Mouse (Mus musculus) urinary bladder, postnatal 36 days (tissue): ENCODE results near the gene Sdf2l1.
"Not testable (repeated sequence)": the region's sequence is repeated elsewhere in the genome, so short reads cannot be mapped to it uniquely, and the experiment has no call there.

ENCODE experiments used
- DNase-seq, 2 experiments: peaks; one replicate each; pipeline ENCODE4 v3.0.0; 2022; ENCODE audit warnings: low spot score in 2 of 2, mixed read lengths in 1 of 2

Sdf2l1 gene

DNA sequence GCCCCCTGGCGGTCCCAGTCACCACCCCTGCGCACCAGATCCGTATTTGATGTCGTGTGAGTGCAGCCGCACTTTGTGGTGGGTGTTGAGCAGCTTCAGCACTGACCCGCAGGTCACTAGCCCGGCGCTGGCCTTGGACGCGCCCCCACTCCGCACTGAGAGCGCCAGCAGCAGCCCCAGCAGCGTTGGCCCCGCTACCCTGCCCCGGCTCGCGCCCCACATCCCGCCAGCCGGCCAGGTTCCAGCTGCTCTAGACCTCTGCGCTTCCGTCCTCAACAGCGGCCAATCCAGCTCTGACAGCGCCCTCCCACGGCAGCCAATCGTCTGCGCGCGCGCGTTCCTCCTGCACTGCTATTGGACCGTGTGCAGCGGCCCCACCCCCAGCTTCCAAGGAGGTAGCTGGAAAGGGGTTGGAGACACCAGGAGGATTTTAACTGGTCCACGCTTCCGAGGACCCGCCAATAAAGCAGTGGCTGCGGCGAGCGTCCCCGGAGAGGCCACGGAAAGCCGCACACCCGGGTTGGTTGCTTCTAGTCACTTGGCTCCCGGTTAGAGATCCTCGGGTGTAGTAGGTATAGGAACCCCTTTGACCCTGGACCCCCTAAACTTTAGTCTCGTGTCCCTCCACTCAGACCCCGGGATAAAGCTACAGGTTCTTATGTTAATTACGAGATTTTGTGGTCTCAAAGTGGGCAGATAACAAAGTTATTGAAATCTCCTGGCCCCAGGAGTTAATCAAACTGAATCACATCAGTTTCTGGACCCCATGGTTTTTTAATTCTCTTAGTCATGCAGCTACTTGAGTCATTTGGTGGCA is at the start of gene Sdf2l1:
Sdf2l1 (minus strand) TSS at position 295 of the 817 bp plus-strand sequence.
- peak; percentile 93 to 97 for DNase-seq

DNA sequence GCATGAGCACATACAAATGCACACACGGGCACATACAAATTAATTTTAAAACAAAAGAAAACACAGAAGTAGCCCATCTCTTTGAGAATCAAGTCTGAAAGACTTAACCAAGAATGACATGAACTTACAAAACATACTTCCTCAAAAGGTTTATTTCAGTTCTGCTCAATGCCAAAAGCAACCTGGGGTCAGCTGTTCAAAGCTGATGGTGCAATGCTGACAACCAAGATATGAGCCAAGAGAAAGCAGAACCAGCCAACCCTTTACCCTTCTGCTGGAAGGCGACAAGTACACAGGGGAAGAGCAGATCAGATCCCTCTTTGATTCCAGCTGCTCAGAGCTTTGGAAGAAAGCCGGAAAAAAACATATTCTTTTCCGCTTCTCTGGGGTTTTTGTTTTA is 49.2 kb upstream of the Sdf2l1 start:
- peak in 1 of 2 experiments; percentile 26 for DNase-seq

- no peak for DNase-seq
These were observed 47.5 kb upstream of the Sdf2l1 start for GRCm38 (mm10) chr16:17179706-17180105.

- DNase-seq: no peak
These were observed 45.5 kb upstream of the Sdf2l1 start for GRCm38 (mm10) chr16:17177623-17178170.

DNA sequence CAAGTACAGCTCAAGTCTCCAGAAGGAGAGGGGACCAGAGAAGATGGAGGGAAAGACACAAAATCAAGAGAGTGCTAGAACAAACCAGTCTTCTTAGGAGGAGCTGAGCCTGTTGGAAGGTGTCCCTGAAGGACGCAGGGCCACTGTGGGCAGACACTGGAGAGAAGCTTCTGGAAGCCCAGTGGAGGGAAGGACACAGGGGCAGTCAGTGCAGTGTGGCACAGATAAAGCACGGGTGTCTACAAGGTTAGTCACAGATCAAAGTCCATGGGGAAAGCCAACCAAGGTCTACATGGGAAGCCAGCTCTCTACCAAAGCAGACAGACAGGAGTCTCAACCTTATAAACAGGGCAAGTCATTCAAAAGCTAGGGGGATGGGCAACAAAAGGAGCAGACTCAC is 43.6 kb upstream of the Sdf2l1 start:
- no peak for DNase-seq

GRCm38 (mm10) chr16:17168049-17168448 is 35.9 kb upstream of the Sdf2l1 start:
- DNase-seq: no peak

DNA sequence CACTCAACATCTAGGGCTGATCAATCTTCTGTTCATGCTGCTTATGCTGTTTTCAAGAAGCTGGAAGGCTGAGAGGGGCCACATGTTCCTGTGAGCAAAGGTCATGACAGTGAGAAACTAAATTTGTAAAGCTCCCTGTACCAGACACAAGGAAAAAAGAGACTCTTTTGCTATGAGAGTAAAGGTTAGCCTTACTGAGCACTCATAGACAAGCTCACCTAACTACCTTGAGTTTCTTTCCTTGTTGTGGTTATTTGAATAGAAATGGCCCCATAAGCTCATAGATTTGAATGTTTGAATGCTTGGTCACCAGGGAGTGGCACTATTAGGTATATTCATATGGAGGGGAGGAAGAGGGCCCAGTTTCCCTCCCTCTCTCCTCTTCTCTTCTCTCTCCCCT is 35.0 kb upstream of the Sdf2l1 start:
- DNase-seq: no peak

DNA sequence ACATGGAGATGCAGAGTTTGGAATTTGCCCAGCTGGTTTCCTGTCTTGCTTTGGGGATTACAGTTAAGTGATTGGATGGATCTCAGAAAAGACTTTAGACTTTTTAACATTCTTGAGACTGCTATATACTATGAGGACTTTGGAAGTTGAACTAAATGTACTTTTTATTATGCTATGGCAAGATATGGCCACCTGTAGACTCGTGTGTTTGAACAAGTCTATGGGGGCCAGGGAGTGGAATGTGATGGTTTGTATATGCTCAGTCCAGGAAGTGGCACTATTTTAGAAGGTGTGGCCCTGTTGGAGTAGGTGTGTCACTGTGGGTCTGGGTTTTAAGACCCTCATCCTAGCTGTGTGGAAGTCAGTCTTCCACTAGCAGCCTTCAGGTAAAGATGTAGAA is 33.3 kb upstream of the Sdf2l1 start:
- not testable (repeated sequence) for DNase-seq

DNA sequence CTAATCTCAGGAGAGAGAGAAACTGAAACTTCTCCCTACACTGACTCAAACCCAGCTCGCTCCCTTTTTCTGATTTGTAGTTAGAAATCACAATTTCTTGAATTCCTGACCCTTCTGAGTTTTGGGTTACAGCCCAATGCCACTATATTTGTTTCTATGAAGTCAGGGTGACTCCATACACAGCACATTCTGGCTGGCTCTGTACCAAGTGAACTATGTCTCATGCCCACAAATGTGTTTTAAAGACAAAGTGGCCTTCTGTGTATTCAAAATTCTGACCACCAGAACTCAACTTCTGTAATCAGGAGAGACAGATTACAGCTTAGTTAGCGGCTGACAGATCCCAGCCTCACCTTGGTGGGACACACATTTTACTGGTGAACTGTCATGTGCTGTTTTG is 22.2 kb upstream of the Sdf2l1 start:
- no peak for DNase-seq

DNA sequence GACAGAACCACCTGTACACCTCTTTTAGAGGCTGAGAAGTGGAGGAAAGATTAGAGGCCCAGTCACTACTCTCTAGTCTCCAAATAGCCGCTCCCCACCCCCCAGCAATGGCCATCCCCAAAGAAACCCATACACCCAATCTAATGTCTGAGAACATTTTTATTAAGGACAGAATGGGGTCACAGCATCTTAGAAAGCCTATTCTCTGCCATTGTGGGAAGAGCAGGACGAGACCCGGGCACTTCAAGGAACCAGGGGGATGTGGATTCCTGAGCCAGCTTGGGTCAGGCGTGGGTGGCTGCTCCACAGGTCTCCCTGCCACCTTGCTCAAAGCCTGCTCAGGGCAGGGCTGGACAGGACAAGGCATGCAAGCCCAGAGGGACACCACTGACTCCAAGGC is 19.7 kb upstream of the Sdf2l1 start:
- DNase-seq: no peak

GRCm38 (mm10) chr16:17150520-17151258 is 18.5 kb upstream of the Sdf2l1 start:
- no peak for DNase-seq

DNA sequence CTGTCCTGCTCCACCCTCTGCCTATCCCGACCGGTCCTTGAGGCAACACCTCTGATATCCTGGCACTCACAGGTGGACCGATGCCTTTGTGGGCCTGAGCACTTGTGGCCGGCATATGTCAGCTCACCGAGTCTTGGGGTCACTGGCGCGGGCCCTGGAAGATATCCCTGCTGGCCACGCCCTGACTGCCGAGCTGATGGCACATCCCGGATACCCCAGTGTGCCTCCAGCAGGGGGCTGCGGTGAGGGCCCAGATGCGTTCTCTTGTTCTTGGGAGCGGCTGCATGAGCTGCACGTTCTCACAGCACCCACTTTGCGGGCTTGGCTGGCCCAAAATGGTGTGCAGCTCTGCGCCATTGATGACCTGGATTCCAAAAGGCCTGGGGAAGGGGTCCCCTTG is 15.9 kb upstream of the Sdf2l1 start:
- no peak for DNase-seq

- DNase-seq: peak; percentile 9 to 13
These were observed 15.3 kb upstream of the Sdf2l1 start for GRCm38 (mm10) chr16:17147391-17147929.

- peak; percentile 51 to 74 for DNase-seq
These were observed 14.6 kb upstream of the Sdf2l1 start, which contains the start of gene Ccdc116 for GRCm38 (mm10) chr16:17146772-17147235. Gene Ccdc116 (minus strand): TSS chr16:17147229.

DNA sequence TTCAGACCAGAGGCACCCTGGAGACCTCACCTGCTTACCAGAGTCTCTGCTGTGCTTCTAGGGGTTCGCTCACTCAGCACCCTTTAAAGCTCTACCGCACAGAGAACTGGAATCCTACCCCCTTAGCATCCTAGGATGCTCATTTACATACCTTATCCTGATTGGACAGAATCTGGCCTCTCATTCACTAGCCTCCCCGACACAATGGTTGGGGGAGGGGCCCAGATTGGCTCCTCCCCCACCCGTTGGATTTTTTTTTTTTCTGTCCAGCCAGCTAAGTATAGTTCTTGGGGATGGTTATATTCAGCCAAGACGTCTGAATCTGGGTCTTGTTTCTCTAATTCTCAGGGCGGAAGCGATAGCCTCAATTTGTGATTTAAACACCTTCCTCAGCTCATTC is 12.2 kb upstream of the Sdf2l1 start, which contains the start of gene Ydjc:
Ydjc (plus strand) TSS at position 283 of the 400 bp plus-strand sequence.
- DNase-seq: no peak

DNA sequence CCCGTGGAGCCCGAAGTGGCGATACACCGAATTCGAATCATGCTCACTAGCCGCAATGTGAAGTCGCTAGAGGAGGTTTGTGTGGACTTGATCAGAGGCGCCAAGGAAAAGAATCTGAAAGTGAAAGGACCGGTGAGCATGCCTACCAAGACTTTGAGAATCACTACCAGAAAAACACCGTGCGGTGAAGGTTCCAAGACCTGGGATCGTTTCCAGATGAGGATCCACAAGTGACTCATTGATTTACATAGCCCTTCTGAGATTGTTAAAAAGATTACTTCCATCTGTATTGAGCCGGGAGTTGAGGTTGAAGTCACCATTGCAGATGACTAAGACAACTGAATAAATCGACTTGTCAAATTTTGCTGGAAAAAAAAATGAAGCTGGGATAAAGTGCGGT is 5.2 kb upstream of the Sdf2l1 start:
- DNase-seq: no peak

DNA sequence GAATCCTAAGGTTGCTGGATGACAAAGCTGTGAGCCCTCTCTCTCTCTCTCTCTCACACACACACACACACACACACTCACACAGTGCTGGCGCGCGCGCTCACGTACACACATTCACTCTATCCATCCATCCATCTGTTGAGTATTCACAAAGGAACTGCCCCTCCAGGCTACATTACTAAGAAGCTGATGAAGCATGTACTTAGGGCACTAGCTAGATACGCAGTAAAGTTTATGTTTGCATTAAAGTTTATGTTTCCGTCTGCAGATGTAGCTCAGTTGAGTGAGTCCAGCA is 670 bp upstream of the Sdf2l1 start:
- no peak for DNase-seq

- peak in 1 of 2 experiments; percentile 4 for DNase-seq
These were observed 743 bp downstream of the Sdf2l1 start for GRCm38 (mm10) chr16:17131191-17132088.

- peak in 1 of 2 experiments; percentile 41 for DNase-seq
These were observed 4.9 kb downstream of the Sdf2l1 start for GRCm38 (mm10) chr16:17127292-17127691.

DNA sequence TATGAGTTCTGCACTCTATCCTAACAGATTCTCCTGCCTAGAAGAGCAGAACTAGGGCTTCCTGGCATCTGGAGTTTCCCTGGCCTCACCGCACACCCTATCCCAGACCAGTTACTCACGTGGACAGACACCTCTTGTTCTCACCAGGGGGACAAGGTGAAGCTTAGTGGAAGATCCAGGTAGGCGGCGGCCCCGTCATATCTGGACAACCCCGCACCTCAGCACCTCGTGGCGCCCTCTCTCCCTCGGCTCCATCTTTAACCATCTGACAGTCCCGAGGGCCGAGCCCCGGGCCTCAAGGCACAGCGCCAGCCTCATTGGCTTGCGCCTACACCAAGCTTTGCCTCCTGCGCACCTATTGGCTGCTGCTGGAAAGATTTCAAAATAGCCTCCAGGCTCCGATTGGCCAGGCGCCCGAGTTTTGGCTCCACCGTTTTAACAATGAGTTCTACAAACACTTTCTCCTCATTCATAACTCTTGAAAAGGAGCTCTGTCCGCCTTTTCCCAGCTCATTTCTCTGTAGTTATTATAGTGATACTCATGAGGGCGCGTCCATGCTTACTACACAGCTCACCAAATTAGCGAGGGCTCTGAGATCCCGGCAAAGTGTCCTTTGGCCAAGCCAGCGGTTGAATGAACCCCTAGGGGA is 7.2 kb downstream of the Sdf2l1 start, which contains the start of gene 2610318N02Rik:
2610318N02Rik (minus strand) TSS at position 297 of the 650 bp plus-strand sequence.
- peak; percentile 28 to 76 for DNase-seq
